Mouse (Mus musculus): ENCODE data around the gene Olfr1357. TPM values are rescaled to one million over a fixed set of nuclear protein-coding genes. Genes with fewer than 3 reads are reported as not detected.

Gene Olfr1357
- total RNA-seq (2023) = not detected

GRCm38 (mm10) chr10:78617974-78618373 lies at the start of gene Olfr1357:
TSS of gene Olfr1357 (minus strand) at chr10:78618074.

GRCm38 (mm10) chr10:78591406-78592328 lies 26.2 kb downstream of the Olfr1357 start, which contains the start of gene Syde1:
TSS of gene Syde1 (minus strand) at chr10:78591964.

GRCm38 (mm10) chr10:78574250-78575104 lies 43.4 kb downstream of the Olfr1357 start, which contains the start of gene Ilvbl:
TSS of gene Ilvbl (plus strand) at chr10:78574346.

Other genes starting within 250 kb of the Olfr1357 start
- gene Rrp1, start 205.0 kb downstream of the Olfr1357 start, total RNA-seq (2023) = 265 TPM
- gene Cstb, start 192.4 kb downstream of the Olfr1357 start, total RNA-seq (2023) = 28.7 TPM
- 13.7 TPM for gene Pdxk, start 153.1 kb downstream of the Olfr1357 start, total RNA-seq (2023)
- not detected for gene Olfr1358, start 100.6 kb downstream of the Olfr1357 start, total RNA-seq (2023)
- gene Ilvbl, start 43.7 kb downstream of the Olfr1357 start, total RNA-seq (2023) = 107 TPM
- 1.6 TPM for gene Syde1, start 26.1 kb downstream of the Olfr1357 start, total RNA-seq (2023)
- not detected for gene Casp14, start 100.2 kb upstream of the Olfr1357 start, total RNA-seq (2023)
- gene Ccdc105, start 135.0 kb upstream of the Olfr1357 start, total RNA-seq (2023) = not detected
- not detected for gene Slc1a6, start 162.4 kb upstream of the Olfr1357 start, total RNA-seq (2023)
- gene Olfr1356, start 234.1 kb upstream of the Olfr1357 start, total RNA-seq (2023) = not detected

All from CD4-positive naive resting alpha-beta T cell, adult 57 days (primary cell).